Mouse (Mus musculus) right cerebral cortex, postnatal 4 days (tissue): ENCODE measurements around the gene Tshz3.

Experiments used
- DNase-seq: peaks from one replicate; pipeline ENCODE4 v3.0.0-alpha.2; 2022

Gene Tshz3

DNA sequence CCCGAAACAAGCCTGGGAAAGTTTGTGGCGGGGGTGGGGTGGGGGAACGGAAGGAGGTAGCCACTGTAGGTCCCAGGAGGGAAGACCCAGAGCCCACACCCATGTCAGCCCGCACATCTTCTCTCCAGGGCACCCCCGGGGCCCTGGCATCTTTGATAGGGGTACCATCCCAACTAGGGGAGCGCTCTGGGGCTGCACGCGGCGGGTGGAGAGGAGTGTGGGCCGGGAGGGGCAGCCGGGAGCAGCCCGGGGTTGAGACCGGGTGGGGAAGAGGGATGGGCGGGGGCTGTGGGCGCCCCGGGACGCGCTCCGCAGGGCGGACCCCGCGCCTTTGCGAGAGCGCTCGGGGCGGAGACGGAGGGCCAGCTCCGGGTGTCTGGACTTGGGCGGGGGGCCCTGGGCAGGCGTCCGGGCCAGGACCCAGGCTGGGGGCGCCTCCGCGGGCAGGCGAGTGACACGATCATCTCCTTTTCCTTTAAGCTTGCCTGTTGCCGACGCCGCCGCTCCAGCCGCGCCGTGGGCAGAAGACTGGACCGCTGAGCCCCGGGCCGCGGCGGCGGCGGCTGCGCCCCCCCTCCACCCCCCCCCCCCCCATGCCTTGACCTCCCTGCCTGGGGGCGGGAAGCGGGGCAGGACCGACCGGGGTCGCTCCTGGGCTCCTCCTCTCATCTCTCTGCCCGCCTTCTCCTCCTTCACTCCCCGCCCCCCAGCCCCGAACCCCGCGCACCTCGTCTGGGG lies 631 bp upstream of the Tshz3 start:
- peak; percentile 54 for DNase-seq

DNA sequence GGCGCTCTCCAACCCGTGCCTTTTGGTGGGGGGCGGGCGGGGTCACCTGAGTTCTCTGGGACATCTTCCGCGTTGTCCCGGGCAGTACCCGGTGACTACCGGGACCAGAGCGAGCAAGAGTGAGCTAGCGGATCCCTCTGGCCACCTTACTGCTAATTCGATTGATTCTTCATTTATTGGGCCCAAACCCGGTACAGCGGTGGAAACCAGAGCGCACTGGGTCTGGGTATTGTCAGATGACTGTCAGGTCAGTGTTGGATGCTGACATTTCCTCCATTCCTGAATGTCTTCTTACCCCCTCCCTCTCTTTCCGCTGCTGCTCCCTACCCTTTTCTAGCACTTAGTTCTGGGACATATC lies 650 bp downstream of the Tshz3 start:
- no peak for DNase-seq

DNA sequence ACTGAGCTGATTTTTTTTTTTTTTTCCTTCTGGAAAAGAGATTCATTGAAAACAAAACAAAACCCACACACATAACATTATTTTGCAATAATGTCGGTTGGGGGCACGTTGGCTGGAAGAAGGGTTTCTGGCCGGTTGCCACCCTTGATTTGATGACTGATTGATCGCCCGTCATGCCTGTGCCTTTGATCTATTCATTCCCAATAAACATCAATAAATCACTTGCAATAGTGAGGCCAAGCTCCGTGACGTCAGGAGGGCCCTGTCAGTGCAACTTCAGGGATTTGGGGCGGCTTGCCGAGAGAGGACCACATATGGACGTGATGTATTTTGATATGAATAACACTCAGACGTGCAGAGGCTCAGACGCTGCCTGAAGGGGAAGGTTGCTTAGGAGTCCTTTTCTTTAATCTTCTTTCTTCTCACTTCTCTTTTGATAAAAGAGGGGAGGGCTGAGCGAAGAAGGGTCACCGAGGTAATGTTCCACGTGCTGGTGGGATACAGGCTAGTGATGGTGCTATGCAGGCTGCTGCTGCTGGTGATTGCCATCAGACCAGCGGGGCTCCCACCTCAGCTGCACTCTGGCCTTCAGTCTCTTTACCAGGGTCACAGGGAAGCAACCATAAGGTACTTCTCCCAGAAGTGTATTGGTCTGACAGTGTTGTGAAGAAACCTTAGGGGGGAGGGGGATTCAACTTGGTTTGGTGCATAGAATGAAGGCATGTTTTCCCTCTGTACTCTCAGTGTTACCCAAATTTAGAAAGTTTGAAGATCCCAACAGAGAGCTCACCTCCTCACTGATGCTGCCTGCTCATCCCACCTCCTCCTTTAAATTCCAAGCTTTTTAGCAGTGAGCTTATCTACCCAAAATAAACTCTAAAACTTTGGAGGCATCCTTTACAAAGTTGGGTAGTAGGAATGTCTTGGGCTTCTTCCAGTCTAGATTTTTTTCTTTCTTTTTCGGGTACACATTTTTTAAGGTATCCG lies 1.4 kb downstream of the Tshz3 start:
- no peak for DNase-seq

DNA sequence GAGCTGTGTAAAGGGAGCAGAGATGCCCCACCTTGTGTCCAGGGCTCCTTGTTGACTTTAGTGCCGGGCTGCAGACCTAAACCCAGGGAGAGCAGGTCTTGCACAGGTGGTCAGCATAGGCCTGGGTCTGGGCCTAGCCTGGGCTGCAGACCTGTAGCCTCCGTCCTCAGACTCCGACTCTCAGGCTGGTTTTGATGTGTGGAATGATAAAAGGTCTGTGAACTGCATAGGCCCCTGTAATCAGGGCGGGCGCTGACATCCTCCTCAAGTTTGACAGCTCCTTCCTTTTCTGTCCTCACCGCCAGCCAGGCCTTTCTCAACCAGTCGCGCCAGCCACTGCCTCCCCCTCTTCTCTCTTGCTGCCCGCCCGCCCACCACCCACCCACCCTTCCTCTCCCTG lies 8.7 kb downstream of the Tshz3 start:
- no peak for DNase-seq

DNA sequence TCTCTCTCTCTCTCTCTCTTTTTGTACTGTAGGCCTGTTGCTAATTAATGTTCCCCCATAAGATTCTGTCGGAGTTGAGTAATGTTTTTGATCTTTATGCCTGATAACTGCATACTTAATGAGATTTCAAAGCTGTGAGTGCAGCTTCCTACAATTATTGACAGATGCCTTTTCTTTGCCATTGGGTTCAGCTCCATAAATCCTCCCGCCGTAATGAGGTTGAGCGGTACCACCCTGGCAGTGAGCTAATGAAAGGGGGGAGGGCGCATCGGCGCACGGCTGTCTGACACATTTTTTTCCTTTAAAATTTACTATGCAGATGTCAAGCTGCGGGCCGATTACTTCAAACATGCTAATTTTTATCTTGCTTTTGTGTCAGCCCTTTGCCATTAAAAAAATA lies 9.3 kb downstream of the Tshz3 start:
- no peak for DNase-seq

DNA sequence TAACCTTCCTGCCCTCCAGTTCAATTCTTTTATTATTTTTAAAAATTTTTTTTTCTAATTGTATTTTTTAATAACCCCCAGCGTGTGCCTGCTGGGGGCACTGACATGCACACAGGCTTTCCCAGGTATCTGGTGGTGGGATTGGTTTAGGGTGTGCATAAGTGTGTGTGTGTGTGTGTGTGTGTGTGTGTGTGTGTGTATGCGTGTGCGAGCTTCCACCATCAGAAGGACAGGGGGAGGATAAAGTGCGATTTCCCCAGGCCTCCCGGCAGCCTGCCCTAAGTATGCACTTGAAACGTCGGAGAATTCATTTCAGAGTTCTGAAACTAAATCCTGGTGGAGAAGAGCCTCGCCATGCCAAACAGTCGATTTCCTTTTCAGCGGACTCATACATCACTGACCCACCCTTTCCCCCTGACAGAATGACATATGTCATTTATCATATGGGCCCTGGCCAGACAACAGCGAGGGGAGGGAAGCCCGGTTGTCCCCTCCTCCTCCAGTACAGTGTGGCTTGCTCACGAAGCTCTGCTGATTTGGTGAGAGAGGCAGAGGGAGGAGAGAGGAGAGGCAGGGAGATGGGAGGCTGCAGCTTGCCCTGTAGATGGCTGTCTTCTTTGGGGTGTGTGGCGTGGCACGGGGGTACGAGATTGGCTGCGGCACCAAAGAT lies 9.9 kb downstream of the Tshz3 start:
- no peak for DNase-seq

DNA sequence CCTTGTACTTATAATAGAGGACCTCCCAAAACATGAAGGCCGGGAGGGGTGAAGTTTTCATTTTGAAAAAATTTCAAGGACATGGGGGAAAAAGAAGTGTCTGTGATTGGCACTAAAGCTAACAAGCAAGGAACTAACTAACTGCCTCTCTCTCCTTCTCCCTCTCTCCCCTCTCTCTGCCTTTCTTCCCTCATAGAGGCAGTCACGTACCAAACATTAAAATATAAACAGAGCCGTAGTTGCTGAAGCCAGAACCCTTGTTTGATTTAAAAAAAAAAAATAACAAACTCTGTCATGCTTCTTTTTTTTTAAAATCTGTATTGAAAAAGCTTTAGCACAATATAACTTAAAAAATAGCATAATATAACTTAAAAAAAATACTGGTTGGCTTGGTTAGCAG lies 10.9 kb downstream of the Tshz3 start:
- DNase-seq = no peak

DNA sequence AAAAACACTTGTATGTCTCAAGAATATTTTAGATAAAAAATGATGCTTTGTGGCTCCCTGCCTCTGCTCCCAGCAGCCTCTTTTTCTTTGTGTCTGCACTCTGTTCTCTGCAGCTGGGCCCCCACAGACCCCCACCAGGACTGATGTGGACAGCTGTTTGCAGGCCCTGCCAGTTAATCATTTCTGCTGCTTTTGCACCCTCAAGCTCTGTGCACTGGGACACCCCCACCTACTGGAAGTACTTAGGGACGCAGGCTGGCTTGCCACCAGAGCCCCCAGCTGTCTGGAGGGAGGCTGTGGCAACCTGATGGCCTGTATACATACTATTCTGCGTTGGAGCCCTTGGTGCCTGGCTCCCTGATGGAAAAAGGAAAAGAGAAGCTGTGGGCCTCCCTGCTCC lies 11.3 kb downstream of the Tshz3 start:
- DNase-seq = peak; percentile 40

DNA sequence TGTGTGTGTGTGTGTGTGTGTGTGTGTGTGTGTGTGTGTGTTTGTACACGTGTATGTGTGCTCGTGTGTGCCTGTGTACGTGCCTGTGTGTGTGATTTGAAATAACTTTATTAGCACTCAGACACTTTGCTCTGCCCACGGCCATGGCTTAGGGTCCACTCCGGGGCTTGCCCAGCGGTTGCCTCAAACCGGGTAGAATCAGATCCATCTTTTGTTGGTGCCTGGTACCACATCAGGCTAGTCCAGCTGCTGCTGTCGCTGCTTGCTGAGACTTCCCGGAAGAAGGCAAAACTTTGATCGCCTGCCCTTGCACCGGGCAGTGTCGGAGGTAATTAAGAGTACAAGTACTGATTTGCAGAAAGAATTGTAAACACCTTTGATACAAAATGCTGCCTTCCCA lies 12.1 kb downstream of the Tshz3 start:
- DNase-seq = no peak

DNA sequence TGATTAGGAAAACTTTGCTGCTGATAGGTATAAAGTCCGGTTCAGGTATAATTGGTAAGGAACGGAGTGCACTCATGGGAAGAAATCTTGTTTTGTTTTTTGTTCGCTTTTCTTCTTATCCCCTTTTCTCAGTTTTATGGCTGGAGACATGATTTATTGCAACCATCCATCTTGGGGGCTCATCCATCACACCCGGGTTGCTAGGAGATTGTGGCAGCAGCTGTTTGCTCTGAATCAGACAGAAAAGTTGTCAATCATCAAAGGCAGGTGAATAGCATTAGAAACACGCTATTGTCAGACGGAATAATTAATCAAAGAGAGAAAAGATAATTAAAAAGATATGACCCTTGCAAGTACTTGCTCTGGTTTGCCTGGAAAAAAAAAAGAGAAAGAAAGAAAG lies 12.5 kb downstream of the Tshz3 start:
- DNase-seq = no peak

DNA sequence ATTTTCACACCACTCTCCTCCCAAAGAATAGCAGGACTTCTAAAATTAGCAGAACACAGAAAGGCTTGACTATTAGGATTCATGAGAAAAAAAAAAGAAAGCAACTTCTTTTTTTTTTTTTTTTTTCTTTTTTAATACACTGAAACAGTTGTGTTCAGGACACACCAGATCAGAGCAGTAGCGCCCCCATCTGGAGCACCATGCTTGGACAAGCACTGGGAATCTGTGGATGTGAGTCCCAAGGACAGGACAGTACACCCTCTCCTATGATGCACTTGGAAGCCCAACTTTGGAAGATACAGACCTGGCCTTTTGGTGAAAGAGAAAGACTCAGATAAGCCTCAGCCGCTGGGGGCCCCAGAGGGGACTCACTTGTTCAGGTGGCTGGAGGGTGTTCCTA lies 13.8 kb downstream of the Tshz3 start:
- DNase-seq = peak; percentile 53

DNA sequence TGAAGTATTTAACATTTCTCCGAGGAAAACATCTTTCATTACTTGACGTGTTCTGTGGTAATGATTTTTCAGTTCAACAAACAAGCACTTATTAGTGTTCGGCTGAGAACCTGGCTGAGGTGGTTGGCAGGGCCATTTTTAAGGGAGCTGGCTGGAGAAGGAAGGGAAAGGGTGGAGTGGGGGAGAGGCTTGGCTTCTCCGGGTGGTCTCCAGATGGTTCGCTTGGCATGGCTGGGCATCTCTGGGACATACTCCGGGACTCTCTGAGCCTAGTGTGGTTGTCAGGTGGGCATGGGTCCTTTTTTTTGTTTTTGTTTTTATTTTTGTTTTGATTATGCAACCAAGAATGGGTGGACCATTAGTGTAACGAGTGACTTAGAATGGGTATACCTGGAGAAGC lies 16.4 kb downstream of the Tshz3 start:
- no peak for DNase-seq

DNA sequence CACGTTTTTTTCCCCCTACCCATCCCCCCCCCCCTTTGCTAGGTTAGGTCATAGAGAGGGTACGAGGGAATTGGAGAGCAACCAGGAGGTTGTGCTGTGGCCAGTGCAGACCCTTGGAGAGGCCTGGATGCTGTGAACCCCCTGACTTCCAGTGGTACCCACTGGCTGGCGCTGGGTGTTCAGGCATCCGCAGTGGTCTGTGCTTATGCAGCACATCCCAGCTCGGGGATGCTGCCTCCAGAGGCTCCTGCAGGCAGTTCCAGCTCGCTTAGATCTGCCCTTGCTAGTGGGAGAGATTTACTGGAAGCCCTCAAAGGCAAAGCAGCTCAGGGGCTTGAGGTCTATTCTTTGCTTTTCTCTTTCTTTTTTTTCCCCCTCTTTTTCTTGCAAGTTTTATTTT lies 19.3 kb downstream of the Tshz3 start:
- peak; percentile 41 for DNase-seq

DNA sequence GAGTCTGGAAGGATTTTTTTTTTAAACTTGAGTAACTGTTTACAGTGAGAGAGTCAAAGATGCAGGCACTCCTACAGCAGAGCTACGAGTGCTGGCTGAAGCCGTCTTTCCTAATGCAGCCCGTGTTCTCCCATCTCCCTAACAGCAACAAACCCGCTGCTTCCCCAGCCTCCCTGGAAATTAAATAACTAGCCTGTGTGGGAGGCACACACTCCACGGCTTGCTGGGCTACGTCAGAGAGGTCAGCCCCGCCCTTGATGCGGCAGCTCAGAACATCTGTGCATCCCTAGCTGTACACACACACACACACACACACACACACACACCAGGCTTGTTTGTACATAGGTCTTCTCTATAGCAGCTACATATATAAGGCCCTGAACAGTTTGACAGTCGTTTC lies 22.9 kb downstream of the Tshz3 start:
- DNase-seq = no peak

DNA sequence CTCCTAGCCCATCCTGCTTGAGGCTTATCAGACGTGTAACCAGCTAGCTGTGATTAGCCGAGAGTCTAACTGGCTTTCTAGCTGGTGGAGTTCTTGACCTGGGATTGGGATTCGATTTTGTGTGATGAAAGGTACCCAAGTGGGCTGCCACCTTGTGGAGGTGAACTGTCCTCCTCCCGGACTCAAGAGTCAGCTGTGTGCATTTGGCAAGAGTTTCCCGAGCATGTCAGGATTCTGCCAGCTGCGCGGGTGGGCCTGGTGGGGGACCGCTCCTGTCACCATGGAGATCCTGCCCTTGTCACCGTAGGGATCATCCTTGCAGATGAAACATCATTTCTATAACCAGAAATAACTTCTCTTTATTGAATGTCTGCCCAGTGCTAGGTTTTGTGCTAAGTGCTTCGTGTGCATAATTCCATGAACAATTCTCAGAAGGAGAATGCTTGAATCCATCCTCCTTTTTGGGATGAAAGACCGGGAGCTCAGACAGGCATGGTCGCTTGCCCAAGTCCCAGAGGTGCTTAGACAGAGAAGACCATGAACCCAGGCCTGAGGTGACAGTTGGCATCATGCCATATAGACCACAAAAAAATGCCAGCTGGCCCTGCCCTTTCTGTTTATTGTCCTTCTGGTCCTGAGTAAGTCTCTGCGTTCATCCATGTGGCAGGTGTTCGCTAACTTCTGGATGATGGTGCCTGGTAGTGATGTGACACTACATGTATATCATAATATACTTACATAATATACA lies 38.6 kb downstream of the Tshz3 start:
- no peak for DNase-seq

DNA sequence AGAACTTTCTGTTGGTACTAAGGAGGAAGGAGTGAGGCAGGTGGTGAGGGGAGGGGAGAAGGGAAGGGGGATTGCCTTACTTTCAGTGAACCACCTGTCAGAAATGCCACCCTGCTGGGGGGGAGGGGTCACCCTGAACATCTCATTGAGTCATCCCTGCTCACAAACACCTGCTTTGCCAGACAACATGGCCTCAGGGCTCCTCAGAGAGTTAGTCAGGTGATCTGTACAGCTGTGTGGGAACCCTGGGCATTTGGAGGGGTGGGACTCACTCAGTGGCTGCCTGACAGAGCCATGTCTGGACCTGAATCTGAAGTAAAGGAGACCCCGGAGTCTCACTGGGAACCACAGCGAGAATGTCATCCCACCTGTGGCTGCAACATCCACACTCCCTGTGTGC lies 53.6 kb downstream of the Tshz3 start:
- DNase-seq = no peak

DNA sequence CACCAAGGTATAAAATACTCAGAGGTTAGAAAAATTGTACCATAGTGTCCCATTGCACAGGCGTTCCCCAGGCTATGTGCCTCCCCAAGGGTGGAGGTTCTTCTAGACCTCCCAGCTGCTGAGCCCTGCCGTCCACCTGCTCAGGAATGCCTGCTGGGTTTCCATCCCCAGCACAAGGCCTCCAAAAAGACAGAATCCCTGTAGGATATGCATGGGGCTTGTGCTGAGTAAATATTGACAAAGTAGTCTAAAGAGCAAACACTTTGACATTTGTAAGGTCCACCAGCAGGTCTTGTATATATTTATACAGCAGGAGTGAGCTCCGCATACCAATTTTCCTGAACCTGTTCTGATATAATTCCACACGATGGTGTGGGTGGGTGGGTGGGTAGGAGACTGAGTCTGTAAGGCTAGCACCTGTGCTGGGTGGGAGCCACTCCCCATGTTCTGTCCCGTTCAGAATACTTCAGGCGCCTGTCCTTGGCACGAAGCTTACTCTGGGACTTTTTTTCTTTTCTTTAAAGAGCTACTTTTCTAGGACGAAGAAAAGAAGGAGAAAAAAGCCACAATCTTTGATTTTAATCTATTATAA lies 69.7 kb downstream of the Tshz3 start:
- no peak for DNase-seq

DNA sequence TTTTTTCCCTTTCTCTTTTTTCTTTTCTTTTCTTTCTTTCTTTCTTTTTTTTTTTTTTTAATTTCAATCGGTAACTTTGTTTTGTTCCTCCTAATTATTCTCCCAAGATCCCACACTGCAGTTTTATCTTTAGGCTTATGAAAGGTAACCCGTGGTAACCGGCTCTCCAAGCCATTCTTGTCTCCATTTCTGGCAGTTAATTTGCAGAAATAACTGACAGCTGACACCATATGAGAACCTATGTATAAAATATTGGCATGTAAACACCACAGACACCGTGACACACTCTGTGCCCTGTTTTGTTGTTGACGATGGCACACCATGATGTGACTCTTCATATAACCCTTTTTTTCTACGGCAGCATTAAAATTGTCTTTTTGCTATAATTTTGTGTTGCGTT lies 75.2 kb downstream of the Tshz3 start:
- DNase-seq = no peak

DNA sequence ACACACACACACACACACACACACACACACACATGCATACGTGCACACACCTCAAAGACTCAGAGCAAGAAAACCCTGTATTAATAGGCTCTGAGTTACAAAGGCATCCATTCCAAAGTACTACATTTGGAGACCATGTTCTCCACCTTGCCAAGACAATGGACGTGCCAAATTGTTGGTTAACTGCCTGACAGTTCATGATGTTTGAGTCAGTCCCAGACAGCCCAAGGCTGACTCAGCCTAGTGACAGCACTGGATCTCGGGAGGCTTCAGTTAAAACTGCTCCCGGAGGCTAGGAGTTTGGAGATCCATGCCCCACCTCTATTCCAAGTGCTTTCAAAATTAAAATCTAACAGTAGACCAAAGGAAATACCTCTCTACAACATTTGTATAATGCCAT lies 79.0 kb downstream of the Tshz3 start:
- no peak for DNase-seq

DNA sequence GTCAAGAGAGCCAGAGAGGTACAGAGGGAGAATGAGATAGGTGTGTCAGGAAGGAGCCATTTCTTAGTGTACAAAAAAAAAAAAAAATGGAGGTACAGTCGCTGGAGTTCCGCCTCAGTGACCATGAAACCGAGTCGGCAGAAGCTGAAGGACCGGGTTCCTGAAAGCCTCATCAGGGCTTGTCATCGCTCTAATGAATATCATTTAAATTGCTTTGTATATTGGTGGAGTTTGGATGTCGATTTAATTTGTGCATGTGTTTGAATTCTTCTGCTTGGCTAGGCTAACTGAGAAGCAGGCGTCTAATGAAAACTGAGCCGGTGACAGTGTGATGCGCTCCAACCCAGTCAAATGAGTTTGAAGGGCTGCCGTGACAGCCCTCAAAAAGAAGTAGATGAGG lies 80.5 kb downstream of the Tshz3 start:
- no peak for DNase-seq

DNA sequence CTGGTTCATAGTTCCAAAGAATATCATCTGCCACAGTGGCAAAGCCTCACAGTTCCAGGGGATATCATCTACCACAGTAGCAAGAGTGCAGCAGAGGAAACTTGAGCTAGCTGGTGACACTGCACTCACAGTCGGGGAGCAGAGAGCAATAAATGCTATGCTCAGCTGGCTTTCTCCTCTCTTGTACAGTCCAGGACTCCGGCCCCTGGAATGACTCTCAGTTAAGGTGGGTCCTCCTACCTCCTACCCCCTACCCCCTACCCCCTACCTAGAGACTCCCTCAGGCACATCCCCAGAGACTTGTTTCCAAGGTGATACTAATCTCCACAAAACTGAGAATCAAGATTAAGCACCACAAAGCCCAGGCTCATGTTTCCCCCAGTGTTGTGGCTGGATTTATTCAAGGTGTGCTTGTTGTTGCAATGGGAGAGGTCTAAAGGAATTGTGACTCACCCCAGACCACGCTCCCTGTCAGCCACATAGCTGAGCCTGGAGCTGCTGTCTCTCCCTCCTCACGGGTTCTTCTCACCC lies 86.4 kb downstream of the Tshz3 start:
- no peak for DNase-seq

DNA sequence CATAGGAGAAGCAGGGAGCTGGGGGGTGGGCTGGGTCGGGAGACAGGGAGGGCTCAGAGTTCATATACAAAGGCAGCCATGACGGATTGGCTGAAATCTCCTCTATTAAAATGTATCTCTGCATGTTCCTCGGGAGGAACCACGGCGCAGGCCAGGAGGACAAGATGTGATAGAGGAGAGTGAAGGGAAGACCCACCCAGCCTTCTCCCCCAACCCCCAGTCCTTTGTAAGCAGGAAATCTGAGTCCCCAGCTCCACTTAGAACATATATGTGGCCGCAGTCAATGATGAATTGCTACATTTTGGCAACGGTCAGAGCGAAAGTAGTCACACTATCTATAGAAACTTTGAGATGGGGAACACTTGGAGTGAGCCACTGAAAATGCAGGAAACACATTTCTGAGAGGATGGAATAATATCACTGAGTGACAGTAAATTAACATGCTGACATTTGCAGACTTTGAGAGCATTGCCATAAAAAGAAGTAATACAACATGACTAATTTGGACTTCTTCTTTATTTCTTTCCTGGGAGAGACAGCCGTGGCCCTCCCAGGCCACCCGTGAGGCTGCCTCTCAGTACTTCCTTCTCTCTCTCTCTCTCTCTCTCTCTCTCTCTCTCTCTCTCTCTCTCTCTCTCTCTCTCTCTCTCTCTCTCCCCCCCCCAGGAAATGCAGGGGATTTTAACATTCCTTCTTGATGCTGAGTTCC lies 88.9 kb downstream of the Tshz3 start:
- DNase-seq = no peak
